Mouse (Mus musculus) embryo, embryonic 11.5 days (tissue): ENCODE results near the gene Gm20903.
"Not testable (repeated sequence)": the region's sequence is repeated elsewhere in the genome, so short reads cannot be mapped to it uniquely, and the experiment has no call there.

ENCODE experiments used
- DNase-seq: peaks from one replicate; pipeline ENCODE4 v3.0.0-alpha.2; 2012; ENCODE audit warnings: low read depth, low spot score

Gm20903 gene

GRCm38 (mm10) chrY:73669015-73669414 is at the start of gene Gm20903:
Gene Gm20903, plus strand, starts transcription at chrY:73669315.
- DNase-seq = not testable (repeated sequence)
